Mouse (Mus musculus) adrenal gland, postnatal 25 days (tissue): ENCODE data around the gene Washc1. TPM values are rescaled to one million over a fixed set of nuclear protein-coding genes. Genes with fewer than 3 reads are reported as not detected.
"Not testable (repeated sequence)": the region's sequence is repeated elsewhere in the genome, so short reads cannot be mapped to it uniquely, and the experiment has no call there.

Experiments used
- DNase-seq: peaks from one replicate; pipeline ENCODE4 v3.0.0; 2021; ENCODE audit warnings: mixed read lengths
- total RNA-seq: library from RNA; stranded (reverse); gene quantifications from 2 replicates; pipeline ENCODE4 v1.2.3, GENCODE M21; 2021

The Washc1 gene
- total RNA-seq, 1 experiment from 2014 or later = 43.4 TPM

- no peak for DNase-seq
Measured at GRCm38 (mm10) chr17:66112166-66112565, 821 bp downstream of the Washc1 start.

- no peak for DNase-seq
Measured at GRCm38 (mm10) chr17:66118991-66119390, 7.6 kb downstream of the Washc1 start.

- DNase-seq = peak; percentile 51
Measured at GRCm38 (mm10) chr17:66120701-66121100, 9.4 kb downstream of the Washc1 start.

GRCm38 (mm10) chr17:66123066-66123815 is 11.9 kb downstream of the Washc1 start, which contains the start of gene Ddx11:
Gene Ddx11 (plus strand): TSS chr17:66123520.
- peak; percentile 96 for DNase-seq

- no peak for DNase-seq
Measured at GRCm38 (mm10) chr17:66123816-66124610, 12.7 kb downstream of the Washc1 start.

- DNase-seq = no peak
Measured at GRCm38 (mm10) chr17:66125211-66125610, 13.9 kb downstream of the Washc1 start.

GRCm38 (mm10) chr17:66130371-66130770 is 19.0 kb downstream of the Washc1 start:
- no peak for DNase-seq

- no peak for DNase-seq
Measured at GRCm38 (mm10) chr17:66131212-66131611, 19.9 kb downstream of the Washc1 start.

GRCm38 (mm10) chr17:66152706-66153662 is 41.6 kb downstream of the Washc1 start:
- not testable (repeated sequence) for DNase-seq

GRCm38 (mm10) chr17:66153735-66154423 is 42.5 kb downstream of the Washc1 start:
- not testable (repeated sequence) for DNase-seq

GRCm38 (mm10) chr17:66154876-66155275 is 43.5 kb downstream of the Washc1 start:
- DNase-seq = no peak

- no peak for DNase-seq
Measured at GRCm38 (mm10) chr17:66158271-66158670, 46.9 kb downstream of the Washc1 start.

- not testable (repeated sequence) for DNase-seq
Measured at GRCm38 (mm10) chr17:66167141-66167540, 55.8 kb downstream of the Washc1 start.

Other genes with a start within 250 kb of the Washc1 start
- gene Ralbp1, start 225.7 kb upstream of the Washc1 start, total RNA-seq = 48.4 and 56.4 TPM in 2 replicates
- gene Twsg1, start 160.3 kb upstream of the Washc1 start, total RNA-seq = 93.9 and 106 TPM in 2 replicates
- 25.3 and 33.4 TPM in 2 replicates for gene Ankrd12, start 34.5 kb upstream of the Washc1 start, total RNA-seq
- gene Ndufv2, start 10.0 kb upstream of the Washc1 start, total RNA-seq = 278 and 311 TPM in 2 replicates
- 9.7 and 11.1 TPM in 2 replicates for gene Ddx11, start 12.0 kb downstream of the Washc1 start, total RNA-seq